Mouse (Mus musculus) heart, embryonic 13.5 days (tissue): ENCODE measurements around the gene Zfp507. TPM values are rescaled to one million over a fixed set of nuclear protein-coding genes. Genes with fewer than 3 reads are reported as not detected.

Source experiments
- ATAC-seq: fragments of 200-750 bp; cut with Nextera tagmentation; 2 replicates; pipeline ENCODE4 v1.8.0; 2017; ENCODE audit warnings: moderate TSS enrichment; ENCODE audit not compliant: insufficient number of reproducible peaks, low FRiP score, low TSS enrichment; ENCODE audit errors: extremely low read depth
- H3K27ac ChIP-seq: fragments of 300-500 bp; sonication (generic); replicated peaks from 2 replicates; pipeline ENCODE4 v1.5.1; 2015; ENCODE audit warnings: moderate library complexity, mild to moderate bottlenecking, inconsistent platforms
- H3K27me3 ChIP-seq: fragments of 300-500 bp; sonication (generic); replicated peaks from 2 replicates; pipeline ENCODE4 v1.6.1; 2015; ENCODE audit warnings: mild to moderate bottlenecking, inconsistent platforms
- H3K36me3 ChIP-seq: fragments of 300-500 bp; sonication (generic); 2 replicates; pipeline ENCODE4 v1.6.1; 2015; ENCODE audit warnings: mild to moderate bottlenecking, inconsistent platforms
- H3K4me1 ChIP-seq: fragments of 300-500 bp; sonication (generic); 2 replicates; pipeline ENCODE4 v1.6.1; 2015; ENCODE audit warnings: inconsistent platforms
- H3K4me2 ChIP-seq: fragments of 300-500 bp; sonication (generic); 2 replicates; pipeline ENCODE4 v1.6.1; 2015; ENCODE audit warnings: inconsistent platforms, mild to moderate bottlenecking, moderate library complexity
- H3K4me3 ChIP-seq: fragments of 300-500 bp; sonication (generic); 2 replicates; pipeline ENCODE4 v1.5.1; 2015; ENCODE audit warnings: moderate library complexity, mild to moderate bottlenecking, inconsistent platforms
- H3K9ac ChIP-seq: fragments of 300-500 bp; sonication (generic); 2 replicates; pipeline ENCODE4 v1.6.1; 2015; ENCODE audit warnings: inconsistent platforms, mild to moderate bottlenecking, moderate library complexity
- H3K9me3 ChIP-seq: fragments of 300-500 bp; sonication (generic); 2 replicates; pipeline ENCODE4 v1.6.1; 2016; ENCODE audit warnings: inconsistent platforms
- WGBS: fragments of 180-500 bp; shearing (Covaris S2); methylation state at CpG from one replicate; pipeline ENCODE4 v1.1.7; 2015; ENCODE audit warnings: mixed read lengths; 5-methylcytosine and 5-hydroxymethylcytosine counted together
- polyA plus RNA-seq: library from polyadenylated mRNA; unstranded; fragments of >200 nt; fragmentation: Nextera tagmentation; extraction: Ambion mirVana; gene quantifications from 2 replicates; pipeline ENCODE4 v1.2.1, GENCODE M21; 2015

The Zfp507 gene
- polyA plus RNA-seq, 1 experiment from 2014 or later, result 9.9 TPM

DNA sequence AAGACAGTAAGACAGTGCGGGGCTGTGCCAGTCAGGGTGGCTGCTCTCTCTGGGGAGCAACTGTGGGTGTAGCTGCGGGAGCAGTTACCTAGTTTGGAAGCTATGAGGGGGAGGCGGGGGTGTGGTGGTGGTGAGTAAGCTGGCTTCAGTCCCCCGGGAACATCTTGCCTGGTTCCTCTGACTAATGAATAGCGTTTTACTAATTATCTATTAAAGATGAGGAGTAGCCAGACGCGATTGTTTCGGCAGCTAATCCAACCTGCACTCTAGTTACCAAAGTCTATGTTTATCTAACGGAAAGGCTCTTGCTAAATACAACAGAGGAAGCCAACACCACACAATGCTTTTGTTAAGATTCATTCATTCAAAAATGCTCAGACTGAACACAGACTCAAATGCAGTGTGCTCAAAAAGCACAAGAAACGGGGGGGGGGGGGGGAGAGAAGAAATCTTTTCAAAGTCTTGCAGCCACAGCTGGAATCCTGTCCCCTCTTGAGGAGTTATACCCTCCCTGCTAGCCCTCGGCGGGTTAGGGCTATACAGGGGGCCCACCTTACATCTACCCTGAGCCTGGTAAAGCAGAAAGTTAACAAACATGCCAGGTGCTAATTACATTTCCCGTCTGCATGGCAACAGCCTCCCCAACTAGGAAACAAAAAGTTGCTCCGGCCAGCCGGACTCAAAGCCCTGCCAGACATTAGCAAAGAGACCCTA, 49.3 kb downstream of the Zfp507 start:
- peak overlapping the region; percentile 94 for H3K4me3 ChIP-seq
- WGBS, result 4% methylated on average over 15 of the region's 15 CpGs
- H3K27ac ChIP-seq, result no peak overlapping the region
- H3K9ac ChIP-seq, result peak overlapping the region; percentile 86
- H3K36me3 ChIP-seq, result peaks cover 22% of the 10 kb centered on the region
- peak overlapping the region; percentile 100 for H3K4me2 ChIP-seq
- peaks cover 13% of the 10 kb centered on the region for H3K4me1 ChIP-seq
- no peaks in the 10 kb centered on the region for H3K27me3 ChIP-seq
- ATAC-seq, result 0 out of 2 replicates have a peak, but pooled peaks have one; percentile 3
- no peaks in the 10 kb centered on the region for H3K9me3 ChIP-seq

DNA sequence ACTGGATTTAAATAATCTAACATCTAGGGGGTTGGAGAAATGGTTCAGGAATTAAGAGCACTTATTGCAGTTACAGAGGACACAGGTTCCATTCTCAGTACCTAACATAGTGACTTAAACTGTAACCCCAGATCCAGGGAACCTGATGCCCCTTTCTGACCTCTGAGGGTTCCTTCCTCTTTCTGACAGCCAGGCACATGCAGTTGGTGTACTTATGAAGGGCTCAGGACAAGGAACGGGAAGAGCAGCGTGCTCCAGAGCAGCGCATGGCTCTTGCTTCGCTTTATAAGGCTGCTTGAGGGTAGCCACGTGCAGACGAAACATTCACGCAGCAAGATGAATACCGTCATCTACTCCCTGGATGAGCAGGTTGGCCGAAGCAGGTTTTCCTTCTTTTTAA, 51.9 kb downstream of the Zfp507 start:
- H3K9me3 ChIP-seq, result no peaks in the 10 kb centered on the region
- peaks cover 47% of the 10 kb centered on the region for H3K36me3 ChIP-seq
- H3K4me3 ChIP-seq, result no peak overlapping the region
- no peak overlapping the region for H3K27ac ChIP-seq
- no peak overlapping the region for H3K9ac ChIP-seq
- no peak overlapping the region for H3K4me2 ChIP-seq
- peaks cover 13% of the 10 kb centered on the region for H3K4me1 ChIP-seq
- no peaks in the 10 kb centered on the region for H3K27me3 ChIP-seq
- ATAC-seq, result no peak
- WGBS, result 88% methylated on average over 9 of the region's 9 CpGs

DNA sequence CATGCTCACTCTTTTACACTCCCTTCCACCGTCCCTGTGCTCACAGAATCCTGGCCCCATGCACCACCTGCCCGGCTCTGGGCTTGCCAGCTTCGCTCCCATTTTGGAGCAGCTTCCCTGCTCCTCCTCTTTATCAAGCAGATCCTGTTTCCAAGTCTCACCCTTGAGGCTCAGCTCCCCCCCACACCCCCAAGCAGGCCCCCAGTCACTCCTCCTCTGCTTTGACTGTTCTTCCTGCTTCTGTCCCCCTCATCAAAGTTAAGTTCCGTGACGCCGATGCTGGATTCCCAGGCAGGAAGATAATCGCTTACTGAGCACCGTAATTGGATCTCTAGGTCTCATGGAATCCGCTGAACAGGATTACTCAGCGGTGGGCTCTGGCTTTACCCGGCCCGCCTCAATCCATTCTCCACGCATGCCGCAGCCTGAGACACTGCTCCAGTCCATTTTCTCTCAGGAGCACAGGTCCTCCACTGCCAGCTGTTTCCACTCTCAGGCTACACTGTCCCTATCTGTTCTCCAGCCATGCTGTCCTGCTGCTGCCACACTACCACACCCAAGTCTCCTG, 55.3 kb downstream of the Zfp507 start:
- H3K27me3 ChIP-seq, result no peaks in the 10 kb centered on the region
- H3K4me1 ChIP-seq, result peaks cover 3% of the 10 kb centered on the region; the same call in 1 of the 2 replicates
- H3K36me3 ChIP-seq, result peaks cover 51% of the 10 kb centered on the region
- H3K9me3 ChIP-seq, result no peaks in the 10 kb centered on the region
- no peak overlapping the region for H3K9ac ChIP-seq
- H3K4me3 ChIP-seq, result no peak overlapping the region
- ATAC-seq, result no peak
- 87% methylated on average over 14 of the region's 14 CpGs for WGBS
- no peak overlapping the region for H3K27ac ChIP-seq
- H3K4me2 ChIP-seq, result no peak overlapping the region

DNA sequence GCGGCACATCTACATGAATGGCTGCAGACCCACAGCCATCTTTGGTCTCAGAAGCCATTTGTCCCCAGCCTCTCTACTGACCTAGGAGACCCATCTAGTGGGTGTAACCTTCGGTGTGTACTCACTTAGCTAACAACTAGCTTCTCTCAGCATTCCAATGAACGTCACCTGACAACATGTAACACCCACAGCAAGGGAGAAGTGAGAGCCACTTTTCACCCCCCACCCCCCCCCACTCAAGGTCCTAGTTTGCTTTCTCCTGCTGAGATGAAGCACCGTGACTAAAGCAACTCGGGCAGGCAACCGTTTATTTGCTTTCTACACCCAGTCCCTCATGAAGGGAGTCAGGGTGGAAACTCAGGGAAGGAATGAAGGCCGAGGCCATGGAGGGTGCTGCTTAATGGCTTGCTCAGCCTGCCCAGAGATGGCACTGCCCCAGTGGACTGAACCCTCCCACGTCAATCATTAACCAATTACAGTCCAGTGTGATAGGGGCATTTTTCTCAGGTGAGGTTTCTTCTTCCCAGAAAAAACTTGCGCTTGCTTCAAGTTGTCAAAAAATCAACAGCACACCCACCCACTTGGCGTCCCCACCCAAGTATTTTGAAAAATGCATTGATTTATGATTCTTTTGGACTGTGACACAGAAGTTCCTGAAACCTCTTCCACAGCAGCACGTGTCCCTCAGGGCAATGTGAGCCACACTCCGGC, 56.0 kb downstream of the Zfp507 start:
- no peak overlapping the region for H3K27ac ChIP-seq
- H3K4me2 ChIP-seq, result no peak overlapping the region
- peaks cover 3% of the 10 kb centered on the region; the same call in 1 of the 2 replicates for H3K4me1 ChIP-seq
- peaks cover 51% of the 10 kb centered on the region for H3K36me3 ChIP-seq
- H3K27me3 ChIP-seq, result no peaks in the 10 kb centered on the region
- no peak overlapping the region for H3K9ac ChIP-seq
- ATAC-seq, result no peak
- WGBS, result 85% methylated on average over 12 of the region's 12 CpGs
- no peaks in the 10 kb centered on the region for H3K9me3 ChIP-seq
- H3K4me3 ChIP-seq, result no peak overlapping the region

DNA sequence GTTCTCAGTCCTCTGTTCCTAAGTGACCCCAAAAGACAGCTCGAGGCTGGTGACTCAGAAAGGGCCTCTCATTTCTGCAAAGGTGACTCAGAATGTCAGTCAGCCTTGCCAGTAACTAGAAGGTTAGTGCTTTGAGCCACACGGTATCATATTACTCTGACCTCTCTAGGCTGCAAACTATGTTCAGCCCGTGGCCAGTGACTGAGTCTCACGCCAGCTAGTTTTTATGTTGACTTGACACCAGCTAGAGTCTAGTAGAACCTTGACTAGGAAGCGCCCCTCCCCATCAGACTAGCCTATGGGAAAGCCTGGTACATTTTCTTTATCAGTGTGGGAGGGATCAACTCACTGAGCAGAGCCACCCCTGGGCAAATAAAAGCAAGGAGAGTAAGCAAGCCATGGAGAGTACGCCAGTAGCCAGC, 57.5 kb downstream of the Zfp507 start:
- H3K36me3 ChIP-seq, result peaks cover 45% of the 10 kb centered on the region

DNA sequence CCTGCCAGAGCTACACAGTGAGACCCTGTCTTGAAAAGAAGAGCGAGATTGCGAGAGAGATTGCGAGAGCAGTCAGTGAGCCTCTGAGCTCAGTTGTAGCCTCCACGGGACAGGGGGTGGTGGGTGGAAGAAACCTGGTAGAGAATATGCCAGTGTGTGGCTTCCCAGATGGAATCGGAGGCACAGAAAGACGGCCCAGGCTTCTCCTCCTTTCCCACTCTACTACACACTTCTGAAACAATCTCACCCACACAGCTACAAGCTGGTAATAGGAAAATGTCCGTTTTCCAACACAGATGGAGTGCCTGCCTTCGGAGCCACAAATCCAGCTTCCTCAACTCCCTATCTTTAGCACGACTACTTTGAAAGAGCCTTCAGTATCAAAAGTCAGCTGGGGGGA, 58.0 kb downstream of the Zfp507 start:
- H3K27ac ChIP-seq, result no peak overlapping the region
- no peak for ATAC-seq
- no peaks in the 10 kb centered on the region for H3K9me3 ChIP-seq
- no peak overlapping the region for H3K9ac ChIP-seq
- no peak overlapping the region for H3K4me2 ChIP-seq
- peaks cover 41% of the 10 kb centered on the region for H3K36me3 ChIP-seq
- 76% methylated on average over 9 of the region's 9 CpGs for WGBS
- no peak overlapping the region for H3K4me3 ChIP-seq
- peaks cover 3% of the 10 kb centered on the region; the same call in 1 of the 2 replicates for H3K4me1 ChIP-seq
- H3K27me3 ChIP-seq, result no peaks in the 10 kb centered on the region

More for the DNA sequence above, 57.5 kb downstream of the Zfp507 start:
- Histone ChIP-seq H3K4me1 (peaks cover 3% of the 10 kb centered on the region; the same call in 1 of the 2 replicates), H3K9me3 (no peaks in the 10 kb centered on the region), H3K4me3 (no peak overlapping the region), H3K27me3 (no peaks in the 10 kb centered on the region), H3K4me2 (no peak overlapping the region), H3K9ac (no peak overlapping the region), H3K27ac (no peak overlapping the region)
- 60% methylated on average over 6 of the region's 6 CpGs for WGBS
- no peak for ATAC-seq

DNA sequence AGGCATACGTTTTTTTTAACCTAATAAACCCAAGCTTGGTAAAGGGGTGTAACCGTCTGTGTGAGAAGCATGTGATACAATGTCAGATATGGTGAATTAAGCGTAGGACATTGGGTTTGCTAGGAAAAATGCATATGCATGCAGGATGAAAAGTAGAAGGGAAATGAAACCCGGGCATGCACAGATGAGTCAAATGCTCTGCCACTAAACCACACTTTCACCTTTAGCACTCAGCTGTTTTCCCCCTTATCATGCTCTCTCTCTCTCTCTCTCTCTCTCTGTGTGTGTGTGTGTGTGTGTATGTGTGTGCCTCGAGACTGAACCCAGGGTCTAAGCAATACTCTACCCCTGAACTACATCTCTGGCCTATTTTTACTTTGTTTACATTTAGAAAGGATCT, 60.5 kb downstream of the Zfp507 start:
- no peak overlapping the region for H3K4me2 ChIP-seq
- peaks cover 3% of the 10 kb centered on the region; the same call in 1 of the 2 replicates for H3K4me1 ChIP-seq
- no peak overlapping the region for H3K27ac ChIP-seq
- no peak overlapping the region for H3K4me3 ChIP-seq
- H3K27me3 ChIP-seq, result no peaks in the 10 kb centered on the region
- no peak for ATAC-seq
- no peak overlapping the region for H3K9ac ChIP-seq
- peaks cover 38% of the 10 kb centered on the region for H3K36me3 ChIP-seq
- no peaks in the 10 kb centered on the region for H3K9me3 ChIP-seq
- 66% methylated on average over 5 of the region's 5 CpGs for WGBS

DNA sequence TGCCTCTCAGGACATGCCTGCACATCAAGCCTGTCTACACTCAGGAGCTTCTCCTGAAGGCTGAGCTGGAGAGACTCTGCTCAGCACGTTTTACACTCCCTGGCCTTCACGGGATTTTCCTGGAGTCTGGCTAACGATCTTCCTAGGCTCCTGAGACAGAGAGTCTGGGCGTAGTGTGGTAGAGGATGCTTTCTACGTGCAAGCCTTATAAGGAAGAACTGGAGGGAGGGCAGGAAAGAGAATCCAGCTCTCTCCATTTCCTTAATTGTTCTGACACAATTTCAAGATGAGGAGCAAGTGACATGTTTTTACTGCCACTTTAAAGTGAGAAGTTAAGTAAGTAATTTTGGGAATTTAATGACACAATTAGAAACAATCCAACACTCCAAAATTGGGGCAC, 60.9 kb downstream of the Zfp507 start:
- Histone ChIP-seq H3K27ac (no peak overlapping the region), H3K4me2 (no peak overlapping the region), H3K9me3 (no peaks in the 10 kb centered on the region), H3K27me3 (no peaks in the 10 kb centered on the region), H3K36me3 (peaks cover 35% of the 10 kb centered on the region), H3K4me1 (peaks cover 3% of the 10 kb centered on the region; the same call in 1 of the 2 replicates), H3K9ac (no peak overlapping the region), H3K4me3 (no peak overlapping the region)
- 56% methylated on average over 5 of the region's 5 CpGs for WGBS
- ATAC-seq, result no peak

DNA sequence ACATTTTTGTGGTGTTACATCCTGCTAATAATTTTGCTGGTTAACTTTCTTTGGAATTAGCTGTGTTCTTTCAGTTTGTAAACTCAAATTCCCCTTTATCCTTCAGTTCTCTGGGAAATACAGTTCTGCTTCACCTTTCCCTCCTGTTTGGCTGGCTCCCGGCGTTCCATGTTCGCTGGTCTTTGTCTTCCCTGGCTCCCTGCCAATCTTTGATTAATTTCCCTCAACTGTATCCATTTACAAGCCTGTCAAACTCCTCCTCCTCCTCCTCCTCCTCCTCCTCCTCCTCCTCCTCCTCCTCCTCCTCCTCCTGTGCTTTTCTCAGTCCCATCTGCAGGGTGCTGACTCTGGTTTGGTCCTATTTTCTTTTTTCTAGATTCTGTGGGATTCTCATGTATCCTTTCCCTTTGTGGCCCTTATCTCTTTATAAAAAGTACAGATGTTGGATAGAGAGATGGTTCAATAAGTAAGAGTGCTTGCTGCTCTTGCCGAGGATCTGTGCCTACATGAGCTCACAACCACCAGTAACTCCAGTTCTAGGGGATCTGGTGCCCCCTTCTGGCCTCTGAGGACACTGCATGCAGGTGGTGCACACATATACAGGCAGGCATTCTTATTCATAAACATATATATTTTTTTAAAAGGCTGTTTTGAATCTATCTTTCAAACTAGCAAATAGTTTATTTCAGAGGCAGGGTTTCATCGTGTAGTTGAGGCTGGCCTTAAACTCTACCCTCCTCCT, 62.1 kb downstream of the Zfp507 start:
- Histone ChIP-seq H3K9ac (no peak overlapping the region), H3K4me2 (no peak overlapping the region), H3K27ac (no peak overlapping the region), H3K27me3 (no peaks in the 10 kb centered on the region), H3K36me3 (peaks cover 27% of the 10 kb centered on the region), H3K4me1 (peaks cover 3% of the 10 kb centered on the region; the same call in 1 of the 2 replicates), H3K9me3 (no peaks in the 10 kb centered on the region), H3K4me3 (no peak overlapping the region)
- 72% methylated on average over 5 of the region's 5 CpGs for WGBS
- no peak for ATAC-seq

DNA sequence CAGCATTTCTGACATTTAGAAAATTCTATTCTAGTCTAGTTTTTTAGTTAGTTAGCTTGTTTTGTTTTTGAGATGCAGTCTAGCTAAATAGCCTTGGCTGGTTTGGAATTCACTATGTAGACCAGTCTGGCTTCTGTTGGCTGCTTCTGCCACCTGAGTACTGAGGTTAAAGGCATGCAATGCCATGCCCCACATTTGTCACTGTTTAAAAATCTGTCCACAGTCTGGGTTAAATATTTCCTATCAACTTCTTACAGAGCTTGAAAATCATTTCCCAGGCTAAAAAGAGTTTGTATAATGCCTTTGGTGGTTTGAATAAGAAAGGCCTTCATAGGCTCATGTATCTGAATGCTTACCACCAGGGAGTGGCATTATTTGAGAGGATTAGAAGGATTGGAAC, 63.9 kb downstream of the Zfp507 start:
- no peak overlapping the region for H3K9ac ChIP-seq
- H3K36me3 ChIP-seq, result peaks cover 42% of the 10 kb centered on the region
- peaks cover 3% of the 10 kb centered on the region; the same call in 1 of the 2 replicates for H3K4me1 ChIP-seq
- no peak overlapping the region for H3K4me2 ChIP-seq
- no peaks in the 10 kb centered on the region for H3K27me3 ChIP-seq
- H3K27ac ChIP-seq, result no peak overlapping the region
- H3K9me3 ChIP-seq, result no peaks in the 10 kb centered on the region
- no peak for ATAC-seq
- no peak overlapping the region for H3K4me3 ChIP-seq
